Mouse (Mus musculus): ENCODE measurements around the gene Cep83.
"Not testable (repeated sequence)": the region's sequence is repeated elsewhere in the genome, so short reads cannot be mapped to it uniquely, and the experiment has no call there.

The Cep83 gene

GRCm38 (mm10) chr10:94688420-94689175 lies at the start of gene Cep83:
Cep83 (plus strand) TSS chr10:94688654.
- DNase-seq = peak; percentile 96 to 98

DNA sequence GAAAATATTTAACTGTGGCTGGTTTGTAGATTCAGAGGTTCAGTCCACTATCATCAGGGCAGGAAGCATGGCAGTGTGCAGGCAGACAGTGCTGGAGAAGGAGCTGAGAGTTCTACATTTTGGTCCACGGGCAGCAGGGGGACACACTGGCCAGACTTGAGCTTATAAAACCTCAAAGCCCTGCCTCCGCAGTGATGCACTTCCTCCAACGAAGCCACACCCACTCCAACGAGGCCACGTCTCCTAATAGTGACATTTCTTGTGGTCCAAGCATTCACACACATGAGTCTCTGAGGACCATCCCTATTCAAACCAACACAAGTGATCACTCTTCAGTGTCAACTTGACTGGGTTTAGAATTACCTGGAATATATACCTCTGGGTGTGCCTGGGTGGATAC lies 49.2 kb upstream of the Cep83 start:
- DNase-seq = no peak

- DNase-seq = no peak
Measured at GRCm38 (mm10) chr10:94640067-94640466, 48.4 kb upstream of the Cep83 start.

- no peak for DNase-seq
Measured at GRCm38 (mm10) chr10:94664036-94664435, 24.4 kb upstream of the Cep83 start.

- no peak for DNase-seq
Measured at GRCm38 (mm10) chr10:94664455-94664854, 24.0 kb upstream of the Cep83 start.

DNA sequence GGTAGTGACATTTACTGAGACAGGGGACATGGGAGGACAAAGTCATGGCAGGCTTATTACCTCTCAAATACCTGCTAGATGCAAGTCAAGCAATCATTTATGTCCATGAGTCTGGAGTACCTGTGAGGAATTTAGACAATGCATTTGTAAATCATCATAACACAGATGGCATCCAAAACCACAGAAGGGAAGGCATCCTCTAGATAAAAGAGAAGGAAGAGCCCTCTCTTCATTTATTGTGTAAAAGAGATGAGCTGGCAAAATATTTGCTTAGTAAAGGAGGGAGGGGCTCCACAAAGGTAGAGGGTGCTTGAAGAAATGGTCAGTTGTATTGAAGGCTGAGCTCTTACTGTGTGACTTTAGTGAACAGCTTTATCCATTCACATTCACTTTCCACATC lies 20.3 kb upstream of the Cep83 start:
- no peak for DNase-seq

DNA sequence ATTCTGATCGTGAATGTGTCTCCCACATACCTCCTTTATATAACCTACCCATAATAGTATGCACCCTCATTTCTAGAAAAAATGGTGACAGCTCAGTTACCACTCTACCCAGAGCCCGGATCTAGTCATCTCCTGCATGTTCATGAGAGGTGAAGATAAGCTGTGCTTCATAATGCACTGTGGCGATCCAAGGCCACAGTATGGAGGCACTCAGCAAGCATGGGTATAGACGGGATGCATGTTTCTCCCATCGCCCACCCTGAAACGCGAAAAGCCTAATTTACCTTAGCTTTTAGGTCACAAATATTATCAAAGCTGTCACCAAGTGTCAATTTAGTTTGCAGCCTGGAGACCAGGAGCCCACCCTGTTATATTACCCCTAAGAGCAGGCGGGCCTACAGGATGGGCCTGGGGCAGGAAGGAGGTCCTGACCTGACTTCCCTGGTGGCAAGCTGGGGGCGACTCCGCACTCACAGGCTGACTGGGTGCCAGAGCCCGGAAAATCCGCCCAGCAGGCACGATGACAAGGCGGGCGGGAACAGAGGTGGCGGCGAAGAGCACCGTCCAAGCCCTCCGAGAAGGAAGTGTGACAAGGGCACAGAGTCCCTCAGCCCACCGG lies 544 bp upstream of the Cep83 start:
- DNase-seq = no peak

DNA sequence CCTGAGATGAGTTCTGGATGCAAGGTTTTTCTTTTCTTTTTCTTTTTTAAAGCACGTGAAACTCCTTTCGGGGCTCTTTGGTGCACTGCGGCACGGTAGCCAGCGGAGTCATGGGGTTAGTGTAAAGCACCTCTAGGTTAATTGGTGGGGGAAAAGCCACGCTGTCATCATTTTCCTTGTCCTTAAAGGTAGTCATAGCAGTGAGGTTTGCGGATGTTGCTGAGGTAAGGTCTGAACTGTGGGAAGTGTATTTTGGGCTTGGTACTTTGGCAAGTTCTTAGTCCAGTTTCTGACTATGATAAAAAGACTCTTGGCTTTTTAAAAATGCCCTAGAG lies 689 bp downstream of the Cep83 start:
- DNase-seq = no peak

- no peak for DNase-seq
Measured at GRCm38 (mm10) chr10:94690376-94690775, 1.9 kb downstream of the Cep83 start.

GRCm38 (mm10) chr10:94692163-94692562 lies 3.7 kb downstream of the Cep83 start:
- no peak for DNase-seq

DNA sequence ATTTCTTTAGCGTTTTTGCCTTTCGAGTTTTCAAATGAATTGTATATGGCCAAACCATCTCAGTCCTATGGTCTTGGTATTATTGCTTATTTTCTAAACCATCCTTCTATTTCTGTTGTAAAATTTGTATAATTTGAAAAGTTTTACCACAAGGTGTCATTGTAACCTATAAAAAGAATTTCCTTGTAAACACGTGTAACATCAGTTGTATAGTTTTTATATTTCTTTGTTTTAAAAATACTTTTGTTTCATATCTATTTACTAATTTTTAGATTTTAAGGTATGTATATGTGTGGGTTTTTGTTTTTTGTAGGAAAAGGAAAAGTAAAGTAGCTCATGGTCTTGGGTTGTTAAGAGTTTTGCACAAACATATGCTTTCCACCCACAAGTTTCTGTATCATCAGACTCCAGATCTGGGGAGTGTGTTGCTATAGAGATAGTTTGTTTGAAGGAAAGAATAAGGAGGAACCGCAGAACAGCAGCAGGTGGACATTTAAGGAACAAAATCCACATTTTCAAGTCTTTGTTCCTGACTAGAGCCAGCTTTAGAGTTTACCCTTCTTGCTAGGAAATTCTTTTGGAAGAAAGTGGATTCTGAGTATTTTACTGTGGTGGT lies 17.3 kb downstream of the Cep83 start:
- no peak for DNase-seq

- DNase-seq = no peak
Measured at GRCm38 (mm10) chr10:94706695-94707094, 18.2 kb downstream of the Cep83 start.

DNA sequence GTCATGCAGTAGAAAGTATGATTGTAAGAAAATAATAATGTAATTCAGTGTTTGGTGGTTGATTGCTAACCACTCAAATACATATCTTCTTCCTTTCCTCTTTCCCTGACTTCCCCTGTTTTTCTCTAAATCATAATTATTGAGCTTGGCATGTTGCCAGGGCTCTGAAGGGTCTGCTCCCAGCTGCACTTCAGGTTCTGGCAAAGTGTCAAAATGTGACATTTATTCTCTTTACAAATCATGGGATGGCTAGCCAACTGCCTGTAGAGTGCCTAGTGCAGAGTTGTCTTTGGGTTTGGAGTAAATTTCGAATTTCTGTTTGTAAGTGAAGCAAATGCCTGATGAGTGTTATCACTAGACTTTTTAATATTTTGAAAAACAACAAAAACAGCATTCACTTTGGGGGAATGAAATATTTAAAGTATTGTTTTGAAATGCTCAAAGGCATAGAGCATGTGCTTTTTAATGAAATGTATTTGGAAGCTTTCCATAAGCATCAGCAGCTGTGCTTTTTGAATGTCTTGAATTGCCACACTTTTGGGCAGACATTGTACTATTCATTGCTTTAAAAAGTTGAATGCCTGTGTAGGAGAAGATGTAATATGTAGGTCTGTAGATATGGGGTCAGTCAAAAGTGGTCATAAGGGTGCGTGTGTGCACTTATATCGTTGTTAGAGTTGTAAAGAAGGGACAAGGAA lies 21.3 kb downstream of the Cep83 start:
- DNase-seq = no peak

- DNase-seq = no peak
Measured at GRCm38 (mm10) chr10:94710320-94710695, 21.9 kb downstream of the Cep83 start.

DNA sequence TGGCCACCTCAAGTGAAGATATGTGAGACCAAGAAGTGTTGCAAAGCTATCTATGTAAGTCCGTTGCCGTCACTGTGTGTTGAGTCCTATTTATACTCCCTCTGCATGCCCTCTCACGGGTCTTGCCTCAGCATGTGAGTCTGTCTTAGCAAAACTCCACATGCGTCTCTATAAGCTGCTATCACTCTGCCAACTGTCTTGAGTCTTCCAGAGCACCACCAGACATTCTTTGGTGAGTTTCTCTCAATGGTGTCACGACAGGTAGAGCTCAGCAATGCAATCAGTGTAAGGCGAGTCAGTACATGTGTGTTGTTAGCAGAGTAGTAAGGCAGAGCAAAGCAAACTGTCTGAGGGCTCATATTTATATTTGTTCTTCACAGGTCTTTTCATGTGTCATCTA lies 31.8 kb downstream of the Cep83 start:
- no peak for DNase-seq

GRCm38 (mm10) chr10:94728053-94728452 lies 39.6 kb downstream of the Cep83 start:
- DNase-seq = not testable (repeated sequence)

DNA sequence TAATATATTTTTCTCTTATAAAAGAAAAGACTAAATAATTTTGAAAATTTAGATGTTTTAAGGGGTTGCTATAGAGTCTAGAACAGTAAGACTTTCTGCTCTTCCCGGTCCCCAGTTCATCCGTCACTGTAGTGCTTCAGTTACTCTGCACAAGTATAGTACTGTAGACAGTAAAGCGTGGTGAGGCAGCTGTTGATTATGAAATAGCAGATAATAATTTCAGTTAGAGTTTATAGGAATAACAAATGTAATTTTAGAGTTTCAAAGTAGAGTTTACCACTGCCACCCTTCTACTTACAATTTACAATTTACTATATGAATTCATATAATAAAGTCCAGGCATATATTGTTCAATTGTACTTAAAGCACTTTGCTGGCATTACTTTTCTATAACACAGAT lies 42.0 kb downstream of the Cep83 start:
- no peak for DNase-seq

- DNase-seq = no peak
Measured at GRCm38 (mm10) chr10:94734829-94735228, 46.4 kb downstream of the Cep83 start.

DNA sequence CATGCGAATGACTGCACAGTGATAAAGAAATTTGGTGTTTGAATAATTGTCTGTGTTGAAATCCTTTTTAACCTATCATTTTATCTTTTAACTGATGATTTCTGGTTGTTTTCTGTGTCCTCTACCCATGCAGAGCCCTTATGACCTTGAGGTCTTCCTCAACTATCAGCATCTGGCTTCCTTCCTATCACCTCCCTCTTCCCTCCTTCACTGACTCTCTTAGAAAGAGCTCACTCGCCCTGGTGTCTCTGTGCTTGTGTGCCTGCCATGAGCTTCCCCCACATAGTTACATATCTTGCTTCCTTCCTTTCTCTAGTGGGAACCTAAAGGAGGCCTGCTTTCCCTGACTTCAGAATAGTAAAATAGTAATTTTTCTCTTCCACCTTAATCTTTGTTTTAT lies 51.8 kb downstream of the Cep83 start:
- no peak for DNase-seq

- DNase-seq = no peak
Measured at GRCm38 (mm10) chr10:94741459-94741858, 53.0 kb downstream of the Cep83 start.

DNA sequence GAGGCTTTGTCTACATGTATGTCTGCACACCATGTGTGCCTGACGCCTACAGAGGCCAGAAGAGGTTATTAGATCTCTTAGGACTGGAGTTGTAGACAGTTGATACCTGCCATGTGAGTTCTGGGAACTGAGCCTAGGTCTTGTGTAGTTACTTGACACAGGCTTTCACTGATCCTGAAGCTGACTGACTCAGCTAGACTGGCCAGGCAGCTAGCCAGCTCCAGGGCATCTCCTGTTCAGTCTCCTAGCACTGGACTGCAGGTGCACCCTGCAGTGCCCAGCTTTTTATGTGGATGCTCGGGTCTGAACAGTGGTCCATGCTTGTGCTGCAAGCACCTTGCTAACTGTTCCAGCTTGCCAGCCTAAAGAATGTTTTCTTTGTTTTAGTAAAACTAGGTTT lies 58.6 kb downstream of the Cep83 start:
- peak; percentile 27 to 29 for DNase-seq

- no peak for DNase-seq
Measured at GRCm38 (mm10) chr10:94771496-94771895, 83.0 kb downstream of the Cep83 start.

GRCm38 (mm10) chr10:94777576-94777975 lies 89.1 kb downstream of the Cep83 start:
- DNase-seq = no peak

DNA sequence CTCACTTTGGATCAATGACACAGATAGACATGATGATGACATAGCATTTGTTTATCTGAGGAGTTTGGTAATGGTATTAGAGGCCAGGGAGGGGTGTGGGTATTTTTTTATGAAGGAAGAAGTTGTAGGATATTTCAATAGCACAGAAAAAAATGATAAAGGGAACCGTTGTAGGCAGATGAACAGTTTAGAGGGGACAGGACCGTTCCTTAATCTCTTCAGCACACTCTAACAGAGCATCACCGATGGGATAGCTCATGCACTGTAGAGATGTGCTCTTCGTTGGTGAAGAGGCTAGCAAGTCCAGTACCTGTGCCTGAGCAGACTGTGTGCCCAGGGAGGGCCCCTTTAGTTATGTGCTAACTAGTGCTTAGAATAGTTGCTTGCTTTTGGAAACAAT lies 90.9 kb downstream of the Cep83 start:
- no peak for DNase-seq

Data from cerebellum, adult 18-20 months (tissue).